Mouse (Mus musculus): ENCODE data around the gene Adcy5.

GRCm38 (mm10) chr16:35156832-35157231 is 2.2 kb downstream of the Adcy5 start:
- TF ChIP-seq CTCF (IDR thresholded peaks at IDR 0.05; ENCODE audit: low read depth), result no peak
- TF ChIP-seq EP300 (IDR thresholded peaks at IDR 0.05; ENCODE audit: low read depth), result no peak
